Mouse (Mus musculus): ENCODE data around the gene Trap1. TPM values are rescaled to one million over a fixed set of nuclear protein-coding genes. Genes with fewer than 3 reads are reported as not detected.
"Not testable (repeated sequence)": the region's sequence is repeated elsewhere in the genome, so short reads cannot be mapped to it uniquely, and the experiment has no call there.

Gene Trap1
- total RNA-seq, 4 experiments from 2014 or later, result 131 to 156 (median 146) TPM

- no peak for DNase-seq (ENCODE audit: low spot score)
Measured at GRCm38 (mm10) chr16:4036807-4037206, 40.8 kb downstream of the Trap1 start, which contains the start of gene Dnase1. Gene Dnase1 (plus strand): TSS chr16:4036942.

- DNase-seq (ENCODE audit: low spot score), result no peak
Measured at GRCm38 (mm10) chr16:4035575-4035974, 42.1 kb downstream of the Trap1 start.

- no peak for DNase-seq (ENCODE audit: low spot score)
Measured at GRCm38 (mm10) chr16:4034476-4034875, 43.2 kb downstream of the Trap1 start.

GRCm38 (mm10) chr16:4033971-4034370, 43.7 kb downstream of the Trap1 start:
- no peak for DNase-seq (ENCODE audit: low spot score)

- DNase-seq (ENCODE audit: low spot score), result no peak
Measured at GRCm38 (mm10) chr16:4032341-4032748, 45.3 kb downstream of the Trap1 start.

GRCm38 (mm10) chr16:4031441-4032274, 46.0 kb downstream of the Trap1 start:
- no peak for DNase-seq (ENCODE audit: low spot score)

- DNase-seq (ENCODE audit: low spot score), result no peak
Measured at GRCm38 (mm10) chr16:4030501-4030900, 47.1 kb downstream of the Trap1 start.

GRCm38 (mm10) chr16:4029371-4029841, 48.2 kb downstream of the Trap1 start:
- no peak for DNase-seq (ENCODE audit: low spot score)

GRCm38 (mm10) chr16:4027211-4027610, 50.4 kb downstream of the Trap1 start:
- DNase-seq (ENCODE audit: low spot score), result no peak

GRCm38 (mm10) chr16:4026672-4027071, 51.0 kb downstream of the Trap1 start:
- DNase-seq (ENCODE audit: low spot score), result no peak

GRCm38 (mm10) chr16:4022719-4023118, 54.9 kb downstream of the Trap1 start:
- no peak for DNase-seq (ENCODE audit: low spot score)

GRCm38 (mm10) chr16:4021241-4021640, 56.4 kb downstream of the Trap1 start:
- no peak for DNase-seq (ENCODE audit: low spot score)

GRCm38 (mm10) chr16:4017466-4017865, 60.2 kb downstream of the Trap1 start:
- DNase-seq (ENCODE audit: low spot score), result not testable (repeated sequence)

GRCm38 (mm10) chr16:4016786-4017185, 60.8 kb downstream of the Trap1 start:
- not testable (repeated sequence) for DNase-seq (ENCODE audit: low spot score)

GRCm38 (mm10) chr16:4014040-4014668, 63.5 kb downstream of the Trap1 start:
- DNase-seq (ENCODE audit: low spot score), result no peak

GRCm38 (mm10) chr16:4012882-4013570, 64.6 kb downstream of the Trap1 start:
- DNase-seq (ENCODE audit: low spot score), result no peak

- DNase-seq (ENCODE audit: low spot score), result peak; percentile 93
Measured at GRCm38 (mm10) chr16:4003489-4004398, 73.9 kb downstream of the Trap1 start, which contains the start of gene Slx4. Gene Slx4 (minus strand): TSS chr16:4003770.
